Mouse (Mus musculus) liver, embryonic 13.5 days (tissue): ENCODE data around the gene Pglyrp1. TPM values are rescaled to one million over a fixed set of nuclear protein-coding genes. Genes with fewer than 3 reads are reported as not detected.

ENCODE experiments used
- polyA plus RNA-seq: library from polyadenylated mRNA; unstranded; fragments of >200 nt; fragmentation: Nextera tagmentation; extraction: Ambion mirVana; gene quantifications from 2 replicates; pipeline ENCODE4 v1.2.1, GENCODE M21; 2015

Pglyrp1 gene
- polyA plus RNA-seq, 1 experiment from 2014 or later = 13.3 TPM

Other genes starting within 250 kb of the Pglyrp1 start
- gene Psg21, start 214.6 kb upstream of the Pglyrp1 start, polyA plus RNA-seq = not detected in 2 replicates
- not detected in 2 replicates for gene Psg20, start 185.1 kb upstream of the Pglyrp1 start, polyA plus RNA-seq
- gene Psg22, start 153.2 kb upstream of the Pglyrp1 start, polyA plus RNA-seq = 0.08 and 0.13 TPM in 2 replicates
- not detected in 2 replicates for gene Psg19, start 72.8 kb upstream of the Pglyrp1 start, polyA plus RNA-seq
- not detected in 2 replicates for gene Psg17, start 49.7 kb upstream of the Pglyrp1 start, polyA plus RNA-seq
- 0.08 and 0.20 TPM in 2 replicates for gene Mill2, start 31.4 kb upstream of the Pglyrp1 start, polyA plus RNA-seq
- gene Ccdc61, start 39.1 kb downstream of the Pglyrp1 start, polyA plus RNA-seq = 10.7 and 12.3 TPM in 2 replicates
- gene Nova2, start 54.6 kb downstream of the Pglyrp1 start, polyA plus RNA-seq = 0.08 TPM in 2 replicates
- gene Nanos2, start 116.1 kb downstream of the Pglyrp1 start, polyA plus RNA-seq = not detected in 2 replicates
- 0.37 and 0.82 TPM in 2 replicates for gene Mypop, start 119.9 kb downstream of the Pglyrp1 start, polyA plus RNA-seq
- 9.2 and 9.3 TPM in 2 replicates for gene Irf2bp1, start 132.7 kb downstream of the Pglyrp1 start, polyA plus RNA-seq
- gene Foxa3, start 152.2 kb downstream of the Pglyrp1 start, polyA plus RNA-seq = 25.6 and 29.4 TPM in 2 replicates
- gene Sympk, start 153.0 kb downstream of the Pglyrp1 start, polyA plus RNA-seq = 15.0 and 17.4 TPM in 2 replicates
- gene Rsph6a, start 183.4 kb downstream of the Pglyrp1 start, polyA plus RNA-seq = not detected in 2 replicates
- 3.2 and 4.2 TPM in 2 replicates for gene Dmwd, start 204.9 kb downstream of the Pglyrp1 start, polyA plus RNA-seq
- 8.5 and 10.1 TPM in 2 replicates for gene Dmpk, start 212.5 kb downstream of the Pglyrp1 start, polyA plus RNA-seq
- gene Six5, start 223.3 kb downstream of the Pglyrp1 start, polyA plus RNA-seq = 0.67 and 0.82 TPM in 2 replicates
- 0.17 and 0.30 TPM in 2 replicates for gene Gm4969, start 247.0 kb downstream of the Pglyrp1 start, polyA plus RNA-seq
- gene Fbxo46, start 248.5 kb downstream of the Pglyrp1 start, polyA plus RNA-seq = 5.6 and 6.4 TPM in 2 replicates